Mouse (Mus musculus) urinary bladder, postnatal 25 days (tissue): ENCODE data around the gene Ddi2.

Experiments
- DNase-seq: peaks from one replicate; pipeline ENCODE4 v3.0.0; 2022; ENCODE audit warnings: low spot score

The Ddi2 gene

GRCm38 (mm10) chr4:141653813-141654212, 69.4 kb downstream of the Ddi2 start:
- DNase-seq: no peak

DNA sequence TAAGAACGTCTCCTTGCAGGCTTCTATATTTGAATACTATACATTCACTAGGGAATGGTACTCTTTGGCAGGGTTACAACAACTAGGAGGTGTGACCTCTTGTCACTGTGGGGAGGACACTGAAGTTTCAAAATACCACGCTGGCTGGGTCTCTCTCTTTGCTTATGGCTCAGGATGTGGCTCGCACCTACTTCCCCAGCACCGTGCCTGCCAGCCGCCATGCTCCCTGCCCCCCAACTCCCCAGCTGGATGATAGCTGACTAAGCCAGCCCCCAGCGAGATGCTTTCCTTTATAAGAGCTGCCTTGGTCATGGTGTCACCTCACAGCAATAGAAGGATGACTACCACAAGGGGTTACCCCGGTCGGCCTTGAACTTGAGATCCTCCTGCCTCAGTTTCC, 70.2 kb downstream of the Ddi2 start:
- no peak for DNase-seq

DNA sequence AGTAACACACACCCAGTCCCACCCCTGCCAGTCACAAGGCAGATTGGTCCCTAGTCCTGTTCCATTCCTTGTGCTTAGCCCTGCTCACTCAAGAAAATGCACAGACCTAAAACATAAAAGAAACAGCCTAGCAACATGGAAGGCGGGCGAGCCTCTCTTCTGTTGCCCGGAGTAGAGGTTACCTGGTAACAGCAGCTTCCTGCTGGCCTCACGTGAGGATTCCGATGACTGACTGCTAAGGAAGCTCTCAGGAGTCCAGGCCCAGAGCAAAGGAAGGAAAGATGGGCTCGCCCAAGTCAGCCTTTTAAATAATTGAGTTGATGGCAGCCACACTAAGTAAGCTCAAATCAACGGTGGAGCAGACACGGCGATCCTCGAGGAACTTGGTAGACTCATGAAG, 71.3 kb downstream of the Ddi2 start:
- no peak for DNase-seq

- DNase-seq: no peak
Measured at GRCm38 (mm10) chr4:141651286-141651685, 71.9 kb downstream of the Ddi2 start.

GRCm38 (mm10) chr4:141649244-141649643, 74.0 kb downstream of the Ddi2 start:
- DNase-seq: no peak

GRCm38 (mm10) chr4:141648262-141648661, 75.0 kb downstream of the Ddi2 start:
- DNase-seq: no peak

DNA sequence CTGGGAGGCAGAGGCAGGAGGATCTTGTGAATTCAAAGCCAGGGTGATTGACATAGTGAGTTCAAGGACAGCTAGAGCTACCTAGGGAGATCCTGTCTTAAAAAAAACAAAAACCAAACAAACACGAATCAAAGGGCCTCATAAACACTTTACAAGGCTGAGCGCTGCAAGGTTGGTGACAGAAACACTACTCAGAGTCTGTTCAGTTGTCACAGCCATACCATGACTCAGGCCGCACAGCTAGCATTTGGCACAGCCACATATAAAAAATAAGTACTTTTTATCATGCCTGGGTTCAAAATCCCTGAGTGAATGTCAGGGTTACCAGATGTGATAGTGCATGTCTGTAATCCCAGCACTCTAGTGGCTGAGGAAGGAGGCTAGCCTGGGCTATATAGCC, 76.0 kb downstream of the Ddi2 start:
- DNase-seq: no peak

DNA sequence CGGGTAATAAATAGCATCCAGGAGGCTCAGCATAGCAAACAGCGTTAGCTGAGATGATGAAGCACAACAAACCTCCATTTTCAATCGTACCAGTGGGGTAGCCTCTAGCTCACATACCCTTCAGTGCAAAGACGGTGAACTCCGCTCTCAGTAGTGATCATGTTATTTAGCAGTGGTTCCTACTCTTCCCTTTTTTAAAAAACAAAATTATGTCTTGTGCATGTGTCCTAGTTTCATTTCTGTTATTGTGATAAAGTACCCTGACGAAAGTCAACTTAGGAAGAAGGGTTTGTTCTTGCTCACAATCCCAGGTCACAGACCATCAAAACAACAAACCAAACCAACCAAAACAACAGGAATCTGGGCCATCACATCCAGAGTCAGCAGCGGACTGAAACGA, 77.2 kb downstream of the Ddi2 start:
- no peak for DNase-seq

GRCm38 (mm10) chr4:141643118-141643855, 79.9 kb downstream of the Ddi2 start:
- no peak for DNase-seq

DNA sequence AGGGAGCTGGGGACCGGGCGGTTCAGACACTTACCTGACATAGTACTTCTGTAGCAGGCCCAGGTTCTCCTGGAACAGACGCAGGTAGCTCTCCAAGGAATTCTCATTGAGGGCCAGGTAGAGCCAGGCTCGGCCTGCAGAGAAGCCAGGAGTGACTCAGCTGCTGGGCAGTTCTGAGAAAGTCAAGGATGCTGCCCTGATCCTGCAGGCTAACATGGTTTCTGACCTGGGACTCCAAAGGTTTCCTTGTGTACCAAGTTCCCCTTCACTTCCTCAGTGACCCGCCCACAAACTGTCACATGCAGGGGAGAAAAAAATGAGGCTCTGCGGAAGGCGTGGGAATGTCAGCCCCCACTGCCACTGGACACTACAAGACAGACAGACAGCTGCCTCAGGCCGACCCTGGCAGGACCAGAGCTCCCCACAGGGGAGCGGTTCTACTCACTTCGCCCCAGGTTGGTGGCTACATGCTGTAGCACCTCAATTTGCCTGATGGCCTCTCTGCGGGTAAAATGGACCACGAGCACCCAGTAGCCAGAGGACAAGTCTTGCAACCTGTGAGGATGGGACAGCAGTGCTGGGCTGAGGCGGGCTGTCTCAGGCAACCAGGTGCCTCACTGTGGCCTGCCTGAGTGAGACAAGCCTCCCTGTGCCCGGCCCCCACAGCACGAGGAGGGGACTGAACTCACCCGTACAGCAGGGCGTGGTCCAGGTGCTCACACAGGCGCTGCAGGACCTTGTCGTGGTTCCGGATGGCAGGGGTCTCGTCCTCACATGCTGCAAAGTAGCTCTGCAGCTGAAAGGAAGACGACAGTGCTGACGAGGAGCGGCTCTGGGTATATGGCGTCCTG, 81.0 kb downstream of the Ddi2 start:
- no peak for DNase-seq

DNA sequence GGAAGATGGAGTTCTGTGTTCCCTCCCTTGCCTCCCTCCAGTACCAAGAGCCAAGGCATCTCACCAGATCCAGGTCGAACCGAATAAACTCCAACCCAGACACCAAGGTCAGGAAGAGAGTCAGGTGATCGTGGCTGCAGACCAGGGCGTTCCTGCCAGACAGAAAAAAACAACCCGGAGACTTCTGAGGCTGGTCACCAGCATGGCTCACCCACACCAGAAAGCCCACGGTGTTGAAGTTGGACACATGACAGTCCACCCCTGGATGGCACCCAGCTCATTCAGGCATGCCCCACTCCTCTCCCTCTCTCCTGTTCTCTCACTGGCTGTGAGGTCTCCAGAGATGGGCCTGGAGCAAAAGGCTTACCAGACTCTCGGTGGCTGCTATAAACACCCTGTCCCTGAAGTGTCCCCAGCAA, 81.9 kb downstream of the Ddi2 start:
- no peak for DNase-seq

DNA sequence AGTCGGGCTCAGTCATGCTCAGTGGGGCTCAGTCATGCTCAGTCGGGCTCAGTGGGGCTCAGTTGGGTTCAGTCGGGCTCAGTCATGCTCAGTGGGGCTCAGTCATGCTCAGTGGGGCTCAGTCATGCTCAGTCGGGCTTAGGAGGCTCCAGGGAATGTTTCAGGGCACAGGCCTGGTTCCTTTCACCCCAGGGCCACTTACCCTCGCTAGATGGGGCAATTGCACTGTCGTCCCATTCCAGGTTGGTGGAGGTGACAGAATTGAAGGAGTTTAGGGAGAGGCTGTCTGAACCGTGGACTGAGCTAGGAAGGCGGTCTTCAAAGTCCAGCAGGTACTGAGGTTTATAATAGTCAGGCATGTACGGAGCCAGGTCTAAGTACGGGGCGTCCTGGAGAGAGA, 83.7 kb downstream of the Ddi2 start:
- no peak for DNase-seq

DNA sequence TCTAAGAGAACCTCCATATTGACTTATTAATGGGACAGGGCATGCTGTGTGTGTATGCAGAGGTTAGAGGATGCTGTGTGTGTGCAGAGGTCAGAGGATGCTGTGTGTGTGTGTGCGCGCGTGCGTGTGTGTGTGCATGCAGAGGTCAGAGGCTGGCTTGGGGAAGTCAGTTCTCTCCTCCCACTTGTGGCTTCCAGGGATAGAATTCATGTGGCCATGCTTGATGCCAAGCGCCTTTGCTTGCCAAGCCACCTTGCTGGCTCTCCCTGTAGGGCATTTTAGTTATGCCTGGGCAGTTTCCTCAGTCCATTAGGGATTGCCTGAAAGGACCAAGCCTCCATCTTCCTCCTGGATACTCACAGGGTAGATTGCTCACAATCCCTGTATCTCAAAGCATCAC, 86.5 kb downstream of the Ddi2 start:
- no peak for DNase-seq

DNA sequence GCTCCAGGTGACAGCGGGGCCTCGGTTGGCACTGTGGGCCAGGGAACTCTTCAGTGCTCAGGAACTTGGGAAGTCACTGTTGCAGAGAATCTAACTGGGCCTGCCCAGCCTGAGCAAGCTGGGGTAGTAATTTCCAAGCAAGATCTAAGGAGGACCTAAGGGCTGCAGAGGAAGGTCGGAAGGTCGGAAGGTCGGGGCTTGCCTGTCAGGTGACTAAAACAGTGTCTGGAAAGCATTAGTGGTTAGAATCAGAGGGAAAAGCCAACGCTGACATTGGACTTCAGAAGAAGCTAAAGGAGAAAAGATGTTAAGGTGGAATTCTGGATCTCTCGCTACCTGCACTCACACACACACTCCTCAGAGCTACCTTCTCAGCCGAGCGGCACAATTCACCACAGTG, 87.2 kb downstream of the Ddi2 start:
- DNase-seq: no peak

- no peak for DNase-seq
Measured at GRCm38 (mm10) chr4:141632111-141632873, 90.9 kb downstream of the Ddi2 start.

GRCm38 (mm10) chr4:141631250-141631649, 92.0 kb downstream of the Ddi2 start:
- no peak for DNase-seq

DNA sequence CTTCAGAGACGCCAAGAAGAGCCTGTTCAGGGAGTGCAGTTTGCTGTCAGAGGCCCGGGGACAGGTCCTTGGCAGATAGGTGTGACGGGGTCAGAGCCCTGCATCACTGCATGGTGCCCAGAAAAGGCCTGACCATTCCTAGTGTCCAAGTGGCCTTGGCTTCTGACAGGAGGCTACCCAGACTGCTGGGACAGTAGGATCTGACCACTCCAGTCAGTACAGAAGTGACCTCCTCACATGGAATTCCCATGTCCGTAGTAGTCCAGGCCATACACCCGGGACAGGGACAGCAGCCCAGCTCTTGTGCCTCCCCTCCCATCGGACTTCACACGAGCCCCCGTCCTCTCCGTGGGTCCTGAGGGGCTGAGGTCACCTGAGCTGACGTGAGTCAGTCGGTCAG, 93.2 kb downstream of the Ddi2 start:
- no peak for DNase-seq

GRCm38 (mm10) chr4:141628661-141629060, 94.6 kb downstream of the Ddi2 start:
- DNase-seq: no peak
